Mouse (Mus musculus): ENCODE results near the gene Tom1l2. TPM values are rescaled to one million over a fixed set of nuclear protein-coding genes. Genes with fewer than 3 reads are reported as not detected.
A peak's percentile ranks its signal among the peaks of the same experiment; 100 is the strongest.

Tom1l2 gene
- polyA plus RNA-seq (2014; fragmentation: Nextera tagmentation; extraction: Ambion mirVana), result 19.1 and 21.2 TPM in 2 replicates

- no peaks in the 10 kb centered on the region for H3K36me3 ChIP-seq (ENCODE audit: control insufficient read depth, insufficient read depth, low read length)
- peak; percentile 100 for ATAC-seq (ENCODE audit: insufficient read depth, low FRiP score, low TSS enrichment)
- H3K4me2 ChIP-seq (ENCODE audit: low read depth), result peak within 1 kb of the TSS; percentile 71
- peaks cover 9% of the 10 kb centered on the region for H3K4me1 ChIP-seq (ENCODE audit: control insufficient read depth, insufficient read depth, low read length)
- peak; percentile 99 for DNase-seq (ENCODE audit: low spot score)
- peak within 1 kb of the TSS; percentile 69 for H3K9ac ChIP-seq (ENCODE audit: low read length)
- peak within 1 kb of the TSS; percentile 44 for H3K4me3 ChIP-seq (ENCODE audit: low read depth, low read length)
- H3K9me3 ChIP-seq (ENCODE audit: control insufficient read depth, low read length), result no peaks in the 10 kb centered on the region
- no peak within 1 kb of the TSS; the same call in 1 of the 2 replicates for H3K27ac ChIP-seq (ENCODE audit: low read depth, low read length)
- no peaks in the 10 kb centered on the region for H3K27me3 ChIP-seq (ENCODE audit: control insufficient read depth, insufficient read depth, low read length)
- under 1% methylated on average over 57 of the region's 57 CpGs for WGBS
These were observed at the start of gene Tom1l2, which contains the start of gene Drc3 for GRCm38 (mm10) chr11:60352559-60353411. TSS of gene Tom1l2 (minus strand) at chr11:60352905. TSS of gene Drc3 (plus strand) at chr11:60353329.

GRCm38 (mm10) chr11:60397172-60397571 lies 44.5 kb upstream of the Tom1l2 start:
- ATAC-seq (ENCODE audit: insufficient read depth, low FRiP score, low TSS enrichment) (no peak), DNase-seq (ENCODE audit: low spot score) (no peak)
- Histone ChIP-seq H3K27ac (ENCODE audit: low read depth, low read length) (no peak overlapping the region), H3K4me1 (ENCODE audit: control insufficient read depth, insufficient read depth, low read length) (no peaks in the 10 kb centered on the region), H3K9me3 (ENCODE audit: control insufficient read depth, low read length) (no peaks in the 10 kb centered on the region), H3K36me3 (ENCODE audit: control insufficient read depth, insufficient read depth, low read length) (peaks cover 5% of the 10 kb centered on the region; the same call in 1 of the 2 replicates), H3K27me3 (ENCODE audit: control insufficient read depth, insufficient read depth, low read length) (no peaks in the 10 kb centered on the region), H3K4me3 (ENCODE audit: low read depth, low read length) (no peak overlapping the region), H3K9ac (ENCODE audit: low read length) (no peak overlapping the region), H3K4me2 (ENCODE audit: low read depth) (no peak overlapping the region)
- 93% methylated on average over 2 of the region's 2 CpGs for WGBS

- Histone ChIP-seq H3K4me2 (ENCODE audit: low read depth) (no peak overlapping the region), H3K4me3 (ENCODE audit: low read depth, low read length) (no peak overlapping the region), H3K9me3 (ENCODE audit: control insufficient read depth, low read length) (no peaks in the 10 kb centered on the region), H3K4me1 (ENCODE audit: control insufficient read depth, insufficient read depth, low read length) (no peaks in the 10 kb centered on the region), H3K27me3 (ENCODE audit: control insufficient read depth, insufficient read depth, low read length) (no peaks in the 10 kb centered on the region), H3K36me3 (ENCODE audit: control insufficient read depth, insufficient read depth, low read length) (peaks cover 5% of the 10 kb centered on the region; the same call in 1 of the 2 replicates), H3K27ac (ENCODE audit: low read depth, low read length) (no peak overlapping the region), H3K9ac (ENCODE audit: low read length) (no peak overlapping the region)
- ATAC-seq (ENCODE audit: insufficient read depth, low FRiP score, low TSS enrichment) (no peak), DNase-seq (ENCODE audit: low spot score) (peak; percentile 29)
- whole genome bisulfite sequencing, result 83% methylated on average over 6 of the region's 6 CpGs
These were observed 43.8 kb upstream of the Tom1l2 start for GRCm38 (mm10) chr11:60396546-60396945.

- ATAC-seq (ENCODE audit: insufficient read depth, low FRiP score, low TSS enrichment) (no peak), DNase-seq (ENCODE audit: low spot score) (no peak)
- no peaks in the 10 kb centered on the region for H3K9me3 ChIP-seq (ENCODE audit: control insufficient read depth, low read length)
- no peak overlapping the region for H3K9ac ChIP-seq (ENCODE audit: low read length)
- no peak overlapping the region for H3K4me3 ChIP-seq (ENCODE audit: low read depth, low read length)
- no peaks in the 10 kb centered on the region for H3K4me1 ChIP-seq (ENCODE audit: control insufficient read depth, insufficient read depth, low read length)
- 86% methylated on average over 6 of the region's 6 CpGs for WGBS
- H3K27ac ChIP-seq (ENCODE audit: low read depth, low read length), result no peak overlapping the region
- no peak overlapping the region for H3K4me2 ChIP-seq (ENCODE audit: low read depth)
- H3K27me3 ChIP-seq (ENCODE audit: control insufficient read depth, insufficient read depth, low read length), result no peaks in the 10 kb centered on the region
- H3K36me3 ChIP-seq (ENCODE audit: control insufficient read depth, insufficient read depth, low read length), result no peaks in the 10 kb centered on the region
These were observed 38.6 kb upstream of the Tom1l2 start for GRCm38 (mm10) chr11:60391346-60391745.

GRCm38 (mm10) chr11:60387944-60388343 lies 35.2 kb upstream of the Tom1l2 start:
- DNase-seq (ENCODE audit: low spot score) (no peak), ATAC-seq (ENCODE audit: insufficient read depth, low FRiP score, low TSS enrichment) (no peak)
- no peaks in the 10 kb centered on the region for H3K36me3 ChIP-seq (ENCODE audit: control insufficient read depth, insufficient read depth, low read length)
- H3K4me2 ChIP-seq (ENCODE audit: low read depth), result no peak overlapping the region
- H3K27me3 ChIP-seq (ENCODE audit: control insufficient read depth, insufficient read depth, low read length), result no peaks in the 10 kb centered on the region
- no peaks in the 10 kb centered on the region for H3K9me3 ChIP-seq (ENCODE audit: control insufficient read depth, low read length)
- no peak overlapping the region for H3K4me3 ChIP-seq (ENCODE audit: low read depth, low read length)
- H3K27ac ChIP-seq (ENCODE audit: low read depth, low read length), result no peak overlapping the region
- H3K9ac ChIP-seq (ENCODE audit: low read length), result no peak overlapping the region
- 83% methylated on average over 2 of the region's 2 CpGs for WGBS
- peaks cover 4% of the 10 kb centered on the region; the same call in 1 of the 2 replicates for H3K4me1 ChIP-seq (ENCODE audit: control insufficient read depth, insufficient read depth, low read length)

- H3K36me3 ChIP-seq (ENCODE audit: control insufficient read depth, insufficient read depth, low read length), result no peaks in the 10 kb centered on the region
- H3K9ac ChIP-seq (ENCODE audit: low read length), result no peak overlapping the region
- no peak overlapping the region for H3K4me2 ChIP-seq (ENCODE audit: low read depth)
- ATAC-seq (ENCODE audit: insufficient read depth, low FRiP score, low TSS enrichment) (no peak), DNase-seq (ENCODE audit: low spot score) (no peak)
- no peaks in the 10 kb centered on the region for H3K9me3 ChIP-seq (ENCODE audit: control insufficient read depth, low read length)
- no peaks in the 10 kb centered on the region for H3K27me3 ChIP-seq (ENCODE audit: control insufficient read depth, insufficient read depth, low read length)
- H3K27ac ChIP-seq (ENCODE audit: low read depth, low read length), result no peak overlapping the region
- no peak overlapping the region for H3K4me3 ChIP-seq (ENCODE audit: low read depth, low read length)
- 87% methylated on average over 5 of the region's 5 CpGs for WGBS
- peaks cover 4% of the 10 kb centered on the region; the same call in 1 of the 2 replicates for H3K4me1 ChIP-seq (ENCODE audit: control insufficient read depth, insufficient read depth, low read length)
These were observed 33.2 kb upstream of the Tom1l2 start for GRCm38 (mm10) chr11:60385946-60386345.

GRCm38 (mm10) chr11:60384762-60385421 lies 32.2 kb upstream of the Tom1l2 start:
- Histone ChIP-seq H3K27ac (ENCODE audit: low read depth, low read length) (peak overlapping the region; percentile 21), H3K4me3 (ENCODE audit: low read depth, low read length) (no peak overlapping the region), H3K27me3 (ENCODE audit: control insufficient read depth, insufficient read depth, low read length) (no peaks in the 10 kb centered on the region), H3K4me1 (ENCODE audit: control insufficient read depth, insufficient read depth, low read length) (peaks cover 4% of the 10 kb centered on the region; the same call in 1 of the 2 replicates), H3K4me2 (ENCODE audit: low read depth) (peak overlapping the region; percentile 38), H3K36me3 (ENCODE audit: control insufficient read depth, insufficient read depth, low read length) (no peaks in the 10 kb centered on the region), H3K9me3 (ENCODE audit: control insufficient read depth, low read length) (no peaks in the 10 kb centered on the region), H3K9ac (ENCODE audit: low read length) (peak overlapping the region; percentile 33)
- 3% methylated on average over 16 of the region's 16 CpGs for WGBS
- ATAC-seq (ENCODE audit: insufficient read depth, low FRiP score, low TSS enrichment) (peak; percentile 60), DNase-seq (ENCODE audit: low spot score) (peak; percentile 70)

- DNase-seq (ENCODE audit: low spot score), result no peak
- peaks cover 4% of the 10 kb centered on the region; the same call in 1 of the 2 replicates for H3K4me1 ChIP-seq (ENCODE audit: control insufficient read depth, insufficient read depth, low read length)
- WGBS, result 89% methylated on average over 6 of the region's 6 CpGs
- no peaks in the 10 kb centered on the region for H3K9me3 ChIP-seq (ENCODE audit: control insufficient read depth, low read length)
- no peak overlapping the region for H3K9ac ChIP-seq (ENCODE audit: low read length)
- H3K27me3 ChIP-seq (ENCODE audit: control insufficient read depth, insufficient read depth, low read length), result no peaks in the 10 kb centered on the region
- H3K4me3 ChIP-seq (ENCODE audit: low read depth, low read length), result no peak overlapping the region
- H3K36me3 ChIP-seq (ENCODE audit: control insufficient read depth, insufficient read depth, low read length), result no peaks in the 10 kb centered on the region
- no peak for ATAC-seq (ENCODE audit: insufficient read depth, low FRiP score, low TSS enrichment)
- H3K27ac ChIP-seq (ENCODE audit: low read depth, low read length), result no peak overlapping the region
- H3K4me2 ChIP-seq (ENCODE audit: low read depth), result no peak overlapping the region
These were observed 30.8 kb upstream of the Tom1l2 start for GRCm38 (mm10) chr11:60383518-60383917.
